Mouse (Mus musculus) CD4-positive naive resting alpha-beta T cell, adult 57 days (primary cell): Measurements from ENCODE around the gene Dis3l. TPM values are rescaled to one million over a fixed set of nuclear protein-coding genes. Genes with fewer than 3 reads are reported as not detected.

Source experiments
- total RNA-seq: library from RNA; stranded (reverse); gene quantifications from one replicate; pipeline ENCODE4 v1.2.4, GENCODE M21; 2023

Dis3l gene
- 23.5 TPM for total RNA-seq

GRCm38 (mm10) chr9:64341254-64341566, at the start of gene Dis3l:
Gene Dis3l (minus strand): TSS chr9:64341288.

GRCm38 (mm10) chr9:64385511-64386465, 44.7 kb upstream of the Dis3l start, which contains the start of gene Megf11:
Gene Megf11 (plus strand): TSS chr9:64385626.

GRCm38 (mm10) chr9:64281105-64281780, 59.8 kb downstream of the Dis3l start, which contains the start of gene Tipin:
Gene Tipin (plus strand): TSS chr9:64281581.

Other genes starting within 250 kb of the Dis3l start
- gene Lctl, start 224.1 kb downstream of the Dis3l start, total RNA-seq: not detected
- 7.4 TPM for gene Zwilch, start 168.2 kb downstream of the Dis3l start, total RNA-seq
- 2,253 TPM for gene Rpl4, start 167.9 kb downstream of the Dis3l start, total RNA-seq
- 29.6 TPM for gene Snapc5, start 162.0 kb downstream of the Dis3l start, total RNA-seq
- 0.74 TPM for gene Uchl4, start 106.1 kb downstream of the Dis3l start, total RNA-seq
- 57.3 TPM for gene Map2k1, start 87.7 kb downstream of the Dis3l start, total RNA-seq
- 12.8 TPM for gene Tipin, start 59.7 kb downstream of the Dis3l start, total RNA-seq
- not detected for gene Megf11, start 44.3 kb upstream of the Dis3l start, total RNA-seq